Mouse (Mus musculus) heart, embryonic 14.5 days (tissue): ENCODE data around the gene Tubb2a. TPM values are rescaled to one million over a fixed set of nuclear protein-coding genes. Genes with fewer than 3 reads are reported as not detected.

Experiments used
- ATAC-seq: fragments of 200-750 bp; cut with Nextera tagmentation; 2 replicates; pipeline ENCODE4 v1.8.0; 2017; ENCODE audit warnings: low read depth, moderate TSS enrichment; ENCODE audit not compliant: insufficient number of reproducible peaks, insufficient read depth, low FRiP score
- H3K27ac ChIP-seq, 2 experiments: fragments of 200-500 bp in 1 of 2; fragments of 300-500 bp in 1 of 2; sonication (generic) in 1 of 2; replicated peaks in 1 of 2; 2 replicates each; pipeline ENCODE4 v1.5.1; 2012 to 2014; ENCODE audit warnings: low read depth in 2 of 2, low read length in 2 of 2, control low read depth in 1 of 2, mild to moderate bottlenecking in 1 of 2, mixed read lengths in 1 of 2; ENCODE audit not compliant: control insufficient read depth in 1 of 2, insufficient read depth in 1 of 2
- H3K27me3 ChIP-seq: fragments of 300-500 bp; sonication (generic); 2 replicates; pipeline ENCODE4 v1.6.1; 2014; ENCODE audit warnings: mild to moderate bottlenecking, low read length, control low read depth; ENCODE audit not compliant: control insufficient read depth, insufficient read depth
- H3K36me3 ChIP-seq: fragments of 300-500 bp; sonication (generic); 2 replicates; pipeline ENCODE4 v1.6.1; 2014; ENCODE audit warnings: mild to moderate bottlenecking, control low read depth, low read length, mixed read lengths; ENCODE audit not compliant: control insufficient read depth, insufficient read depth
- H3K4me1 ChIP-seq, 2 experiments: fragments of 200-500 bp in 1 of 2; fragments of 300-500 bp in 1 of 2; sonication (generic) in 1 of 2; 2 replicates each; pipeline ENCODE4 v1.6.1; 2012 to 2014; ENCODE audit warnings: low read length in 2 of 2, control low read depth in 1 of 2, mixed read lengths in 1 of 2; ENCODE audit not compliant: control insufficient read depth in 2 of 2, insufficient read depth in 2 of 2
- H3K4me2 ChIP-seq: fragments of 300-500 bp; sonication (generic); 2 replicates; pipeline ENCODE4 v1.6.1; 2014; ENCODE audit warnings: mild to moderate bottlenecking, low read length
- H3K4me3 ChIP-seq, 2 experiments: fragments of 200-500 bp in 1 of 2; fragments of 300-500 bp in 1 of 2; sonication (generic) in 1 of 2; 2 replicates each; pipeline ENCODE4 v1.5.1; 2012 to 2014; ENCODE audit warnings: low read length in 2 of 2, mild to moderate bottlenecking in 2 of 2, control low read depth in 1 of 2, low read depth in 1 of 2, moderate library complexity in 1 of 2; ENCODE audit not compliant: control insufficient read depth in 1 of 2, insufficient read depth in 1 of 2
- H3K9ac ChIP-seq: fragments of 300-500 bp; sonication (generic); 2 replicates; pipeline ENCODE4 v1.6.1; 2014; ENCODE audit warnings: mild to moderate bottlenecking, low read length
- H3K9me3 ChIP-seq: fragments of 300-500 bp; sonication (generic); 2 replicates; pipeline ENCODE4 v1.6.1; 2016; ENCODE audit warnings: low read length, control low read depth; ENCODE audit not compliant: control insufficient read depth
- WGBS: fragments of 180-500 bp; shearing (Covaris S2); extraction: QIAGEN DNeasy Blood & Tissue Kit; methylation state at CpG from one replicate; pipeline ENCODE4 v1.1.7; 2014; 5-methylcytosine and 5-hydroxymethylcytosine counted together
- polyA plus RNA-seq: library from polyadenylated mRNA; unstranded; fragments of >200 nt; fragmentation: Nextera tagmentation; extraction: Ambion mirVana; gene quantifications from 2 replicates; pipeline ENCODE4 v1.2.1, GENCODE M21; 2014

Gene Tubb2a
- polyA plus RNA-seq, 1 experiment from 2014 or later: 131 TPM

GRCm38 (mm10) chr13:34106256-34106655 is 28.4 kb upstream of the Tubb2a start:
- H3K4me3 ChIP-seq: no peak overlapping the region
- H3K9ac ChIP-seq: no peak overlapping the region
- no peaks in the 10 kb centered on the region for H3K36me3 ChIP-seq
- no peak overlapping the region for H3K4me2 ChIP-seq
- no peak overlapping the region for H3K27ac ChIP-seq
- no peak for ATAC-seq
- H3K4me1 ChIP-seq: peaks cover 2 to 18% of the 10 kb centered on the region in 2 experiments; a peak in 3 of 4 replicates
- 91% methylated on average over 2 of the region's 2 CpGs for WGBS
- H3K9me3 ChIP-seq: no peaks in the 10 kb centered on the region
- no peaks in the 10 kb centered on the region for H3K27me3 ChIP-seq

- ATAC-seq: peak; percentile 39
These were observed 27.6 kb upstream of the Tubb2a start for GRCm38 (mm10) chr13:34105364-34105763.

DNA sequence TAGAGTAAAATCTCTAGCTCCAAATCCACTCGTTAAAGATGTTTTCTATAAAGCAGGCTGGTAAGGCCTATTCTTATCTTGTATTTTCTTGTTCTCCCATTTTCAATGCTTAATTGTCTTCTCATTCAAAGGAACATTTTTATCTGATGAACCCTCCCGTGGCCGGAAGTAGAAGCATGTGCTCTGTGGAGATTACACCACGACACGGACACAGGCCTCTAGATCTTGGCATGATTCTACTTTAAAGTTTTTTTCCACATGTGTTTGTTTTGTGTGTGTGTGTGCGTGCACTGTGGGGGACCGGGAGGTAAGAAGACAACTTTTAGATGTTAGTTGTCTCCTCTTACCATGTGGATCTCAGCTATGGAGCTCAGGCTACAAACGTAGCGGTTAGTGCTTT is 24.1 kb upstream of the Tubb2a start:
- no peak overlapping the region for H3K9ac ChIP-seq
- no peaks in the 10 kb centered on the region for H3K36me3 ChIP-seq
- H3K9me3 ChIP-seq: no peaks in the 10 kb centered on the region; the same call in 1 of the 2 replicates
- H3K4me2 ChIP-seq: no peak overlapping the region
- ATAC-seq: no peak
- 64% methylated on average over 9 of the region's 9 CpGs for WGBS
- H3K4me1 ChIP-seq: peaks cover 2 to 16% of the 10 kb centered on the region in 2 experiments; a peak in 3 of 4 replicates
- no peak overlapping the region for H3K27ac ChIP-seq
- no peaks in the 10 kb centered on the region for H3K27me3 ChIP-seq
- H3K4me3 ChIP-seq: no peak overlapping the region

More at GRCm38 (mm10) chr13:34105364-34105763, 27.6 kb upstream of the Tubb2a start:
- no peaks in the 10 kb centered on the region for H3K9me3 ChIP-seq
- WGBS: 26% methylated on average over 1 of the region's 1 CpGs
- no peaks in the 10 kb centered on the region for H3K27me3 ChIP-seq
- H3K4me3 ChIP-seq: no peak overlapping the region
- no peak overlapping the region for H3K4me2 ChIP-seq
- peaks cover 2 to 18% of the 10 kb centered on the region in 2 experiments; a peak in 3 of 4 replicates for H3K4me1 ChIP-seq
- H3K36me3 ChIP-seq: no peaks in the 10 kb centered on the region
- H3K9ac ChIP-seq: no peak overlapping the region
- H3K27ac ChIP-seq: peak overlapping the region; percentile 43 to 58

DNA sequence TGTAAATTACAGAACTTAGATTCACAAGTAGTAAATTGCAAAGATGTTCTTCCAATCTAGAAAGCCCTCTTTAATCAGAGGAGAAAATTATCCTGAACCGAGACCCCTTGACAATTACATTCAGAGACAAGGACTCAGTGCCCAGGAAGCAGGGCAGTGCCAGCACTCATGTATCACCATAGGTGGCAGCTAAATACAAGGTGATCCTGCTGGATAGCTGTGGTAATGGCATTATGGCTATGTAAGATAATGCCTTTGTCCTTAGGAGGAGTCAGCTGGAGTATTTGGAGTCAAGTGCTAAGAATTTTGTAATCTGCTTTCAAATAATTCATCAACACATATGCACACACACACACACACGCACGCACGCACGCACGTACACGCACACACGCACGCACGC is 23.4 kb upstream of the Tubb2a start:
- Histone ChIP-seq H3K4me1 (peaks cover 2 to 13% of the 10 kb centered on the region in 2 experiments; a peak in 2 of 4 replicates), H3K9ac (no peak overlapping the region), H3K36me3 (no peaks in the 10 kb centered on the region), H3K9me3 (no peaks in the 10 kb centered on the region; the same call in 1 of the 2 replicates), H3K27ac (no peak overlapping the region), H3K4me2 (no peak overlapping the region), H3K4me3 (no peak overlapping the region), H3K27me3 (no peaks in the 10 kb centered on the region)
- ATAC-seq: no peak
- 91% methylated on average over 10 of the region's 10 CpGs for WGBS

DNA sequence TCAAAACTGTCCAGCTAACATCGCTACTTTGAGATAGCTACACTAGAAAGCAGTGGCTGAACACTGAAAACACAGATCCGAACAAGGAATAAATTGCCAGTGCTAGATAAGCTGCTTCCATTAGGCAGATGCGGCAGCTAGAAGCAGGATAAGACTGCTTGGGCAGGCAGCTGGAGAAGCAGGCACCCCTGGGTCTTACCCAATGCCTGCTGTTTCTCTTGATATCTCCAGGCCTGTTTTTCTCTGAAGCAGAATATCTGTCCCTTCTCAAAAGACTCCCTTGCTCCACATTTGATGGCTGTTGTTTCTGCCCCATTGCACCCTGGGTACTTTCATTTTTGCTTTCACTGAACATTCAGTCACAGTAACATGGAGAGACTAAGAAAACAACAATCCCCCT is 22.9 kb upstream of the Tubb2a start:
- Histone ChIP-seq H3K4me2 (no peak overlapping the region), H3K4me3 (no peak overlapping the region), H3K9ac (no peak overlapping the region), H3K27ac (no peak overlapping the region), H3K27me3 (no peaks in the 10 kb centered on the region), H3K9me3 (no peaks in the 10 kb centered on the region; the same call in 1 of the 2 replicates), H3K4me1 (peaks cover 2 to 13% of the 10 kb centered on the region in 2 experiments; a peak in 3 of 4 replicates), H3K36me3 (no peaks in the 10 kb centered on the region)
- WGBS: 35% methylated on average over 3 of the region's 3 CpGs
- no peak for ATAC-seq

DNA sequence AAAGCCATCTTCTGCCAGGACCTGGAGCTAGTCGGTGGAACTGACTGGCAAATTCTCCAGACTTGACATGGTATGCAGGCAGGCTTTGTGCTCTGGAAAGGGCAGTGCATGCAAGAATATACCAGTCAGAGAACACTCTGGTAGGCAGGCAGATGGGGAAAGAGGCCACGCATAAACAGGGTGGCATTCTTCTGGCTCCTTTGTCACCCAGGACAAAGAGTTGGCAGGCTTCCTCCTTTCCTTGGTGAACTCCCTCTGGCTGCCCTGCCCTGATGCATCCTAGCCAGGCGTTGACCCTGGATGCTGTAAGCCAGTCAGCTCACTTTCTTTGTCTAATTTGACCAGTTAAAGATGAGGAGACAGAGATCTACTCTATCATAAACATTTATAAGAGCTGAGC is 19.3 kb upstream of the Tubb2a start:
- no peak overlapping the region for H3K27ac ChIP-seq
- H3K9ac ChIP-seq: no peak overlapping the region
- 77% methylated on average over 3 of the region's 3 CpGs for WGBS
- no peak overlapping the region for H3K4me3 ChIP-seq
- H3K4me2 ChIP-seq: no peak overlapping the region
- no peaks in the 10 kb centered on the region for H3K36me3 ChIP-seq
- H3K27me3 ChIP-seq: no peaks in the 10 kb centered on the region
- peaks cover 4 to 18% of the 10 kb centered on the region in 2 experiments; a peak in 3 of 4 replicates for H3K4me1 ChIP-seq
- ATAC-seq: no peak
- H3K9me3 ChIP-seq: no peaks in the 10 kb centered on the region; the same call in 1 of the 2 replicates

DNA sequence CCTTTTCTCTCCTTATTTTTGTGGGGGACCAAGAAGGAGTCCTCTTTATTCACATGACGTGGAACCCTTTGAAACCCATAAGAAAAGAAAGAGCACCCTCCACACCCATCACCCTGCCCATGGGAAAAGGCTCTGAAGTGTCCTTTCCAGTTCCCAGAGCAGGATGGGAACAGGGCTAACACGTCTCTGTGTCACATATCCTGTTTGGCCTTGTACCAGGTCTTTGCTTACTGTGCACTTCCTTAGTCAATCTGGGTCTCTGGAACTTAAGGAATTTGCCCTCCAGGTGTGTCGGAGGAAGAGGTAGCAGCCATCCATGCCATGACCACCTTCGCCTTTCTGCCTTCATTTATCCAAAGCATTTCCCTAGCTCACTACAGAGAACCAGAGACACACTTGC is 18.6 kb upstream of the Tubb2a start:
- H3K4me1 ChIP-seq: peaks cover 4 to 18% of the 10 kb centered on the region in 2 experiments; a peak in 3 of 4 replicates
- peak overlapping the region; percentile 45 to 61; a peak in 2 of 4 replicates for H3K27ac ChIP-seq
- WGBS: 59% methylated on average over 4 of the region's 4 CpGs
- no peaks in the 10 kb centered on the region; the same call in 1 of the 2 replicates for H3K9me3 ChIP-seq
- H3K4me2 ChIP-seq: peak overlapping the region; percentile 25; the same call in 1 of the 2 replicates
- H3K9ac ChIP-seq: no peak overlapping the region
- H3K36me3 ChIP-seq: no peaks in the 10 kb centered on the region
- H3K27me3 ChIP-seq: no peaks in the 10 kb centered on the region
- H3K4me3 ChIP-seq: no peak overlapping the region
- no peak for ATAC-seq
